Mouse (Mus musculus) kidney, adult 2 months (tissue): Measurements from ENCODE around the gene Plekha7.

Experiments
- CTCF ChIP-seq: fragments of 200-500 bp; conservative IDR thresholded peaks from 2 replicates; pipeline ENCODE4 v1.5.1; 2011; ENCODE audit warnings: low read depth, mild to moderate bottlenecking, control low read depth, low read length, moderate library complexity, mixed read lengths; ENCODE audit not compliant: insufficient read depth, insufficient read length
- POLR2A ChIP-seq: fragments of 200-500 bp; IDR thresholded peaks from one replicate; pipeline ENCODE4 v1.6.1; 2011; ENCODE audit warnings: low read depth, low read length, control low read depth

GRCm38 (mm10) chr7:116153781-116154368, 154.3 kb downstream of the Plekha7 start:
- TF ChIP-seq CTCF (no peak), POLR2A (no peak)
